Mouse (Mus musculus) intestine, postnatal 0 days (tissue): Measurements from ENCODE around the gene Cnot6. TPM values are rescaled to one million over a fixed set of nuclear protein-coding genes. Genes with fewer than 3 reads are reported as not detected.

ENCODE experiments used
- ATAC-seq: fragments of 200-750 bp; cut with Nextera tagmentation; 2 replicates; pipeline ENCODE4 v1.8.0; 2017; ENCODE audit warnings: mild to moderate bottlenecking, moderate TSS enrichment, moderate library complexity
- H3K27ac ChIP-seq: fragments of 300-500 bp; sonication (generic); 2 replicates; pipeline ENCODE4 v1.5.1; 2014; ENCODE audit warnings: mild to moderate bottlenecking, low read depth, low read length, moderate library complexity
- H3K27me3 ChIP-seq: fragments of 300-500 bp; sonication (generic); replicated peaks from 2 replicates; pipeline ENCODE4 v1.6.1; 2014; ENCODE audit warnings: low read length, mixed read lengths; ENCODE audit not compliant: control insufficient read depth, insufficient read depth
- H3K36me3 ChIP-seq: fragments of 300-500 bp; sonication (generic); 2 replicates; pipeline ENCODE4 v1.6.1; 2014; ENCODE audit warnings: mild to moderate bottlenecking, moderate library complexity; ENCODE audit not compliant: control insufficient read depth, insufficient read depth
- H3K4me1 ChIP-seq: fragments of 300-500 bp; sonication (generic); replicated peaks from 2 replicates; pipeline ENCODE4 v1.6.1; 2014; ENCODE audit warnings: antibody characterized with exemption, low read length, mixed read lengths; ENCODE audit not compliant: control insufficient read depth, insufficient read depth
- H3K4me2 ChIP-seq: fragments of 300-500 bp; sonication (generic); replicated peaks from 2 replicates; pipeline ENCODE4 v1.6.1; 2014; ENCODE audit warnings: low read depth, mild to moderate bottlenecking, moderate library complexity
- H3K4me3 ChIP-seq: fragments of 300-500 bp; sonication (generic); 2 replicates; pipeline ENCODE4 v1.5.1; 2014; ENCODE audit warnings: low read depth, low read length
- H3K9ac ChIP-seq: fragments of 300-500 bp; sonication (generic); 2 replicates; pipeline ENCODE4 v1.6.1; 2014; ENCODE audit warnings: mild to moderate bottlenecking, low read depth, low read length
- H3K9me3 ChIP-seq: fragments of 300-500 bp; sonication (generic); 2 replicates; pipeline ENCODE4 v1.6.1; 2016; ENCODE audit warnings: mixed run types; ENCODE audit not compliant: control insufficient read depth
- CTCF ChIP-seq: sonication (generic); IDR thresholded peaks from 2 replicates; pipeline ENCODE4 v1.5.1; 2016; ENCODE audit warnings: low read depth, mild to moderate bottlenecking, control low read depth, antibody characterized with exemption, moderate library complexity
- WGBS: fragments of 180-500 bp; shearing (Covaris S2); extraction: QIAGEN DNeasy Blood & Tissue Kit; methylation state at CpG from one replicate; pipeline ENCODE4 v1.1.7; 2014; 5-methylcytosine and 5-hydroxymethylcytosine counted together
- polyA plus RNA-seq: library from polyadenylated mRNA; unstranded; fragments of >200 nt; fragmentation: Nextera tagmentation; extraction: Ambion mirVana; gene quantifications from 2 replicates; pipeline ENCODE4 v1.2.1, GENCODE M21; 2015

Gene Cnot6
- polyA plus RNA-seq, 1 experiment from 2014 or later = 27.2 TPM

DNA sequence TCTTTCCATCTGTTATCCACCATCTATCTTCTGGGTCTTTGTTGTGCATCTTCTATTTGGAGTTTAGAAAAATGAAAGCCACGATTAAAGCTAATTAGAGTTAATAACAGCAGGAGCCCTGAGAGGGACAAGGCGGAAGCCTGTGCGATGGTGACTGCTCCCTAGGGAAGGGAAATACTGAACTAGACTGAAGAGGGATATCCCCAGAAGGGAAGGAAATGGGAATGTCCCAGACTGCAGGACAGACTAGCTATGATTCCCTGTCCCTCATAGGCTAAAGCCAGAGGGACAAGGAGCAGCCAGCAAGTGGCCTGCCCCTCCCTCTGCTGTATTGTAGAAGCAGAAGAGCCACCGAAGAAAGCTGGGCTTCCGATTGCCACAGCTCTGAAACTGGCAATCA is 90.6 kb downstream of the Cnot6 start:
- 76% methylated on average over 5 of the region's 5 CpGs for WGBS
- Histone ChIP-seq H3K4me3 (no peak overlapping the region), H3K4me1 (no peaks in the 10 kb centered on the region), H3K9me3 (no peaks in the 10 kb centered on the region), H3K27ac (no peak overlapping the region), H3K27me3 (no peaks in the 10 kb centered on the region), H3K36me3 (no peaks in the 10 kb centered on the region), H3K9ac (no peak overlapping the region), H3K4me2 (no peak overlapping the region)
- TF ChIP-seq CTCF = no peak
- ATAC-seq = no peak

Other genes starting within 250 kb of the Cnot6 start
- gene Olfr1386, start 247.7 kb downstream of the Cnot6 start, polyA plus RNA-seq = not detected in 2 replicates
- gene Olfr1385, start 223.7 kb downstream of the Cnot6 start, polyA plus RNA-seq = not detected in 2 replicates
- not detected in 2 replicates for gene Olfr1384, start 206.0 kb downstream of the Cnot6 start, polyA plus RNA-seq
- not detected in 2 replicates for gene Olfr1383, start 193.1 kb downstream of the Cnot6 start, polyA plus RNA-seq
- not detected in 2 replicates for gene Olfr1382, start 184.5 kb downstream of the Cnot6 start, polyA plus RNA-seq
- not detected in 2 replicates for gene Olfr1381, start 169.3 kb downstream of the Cnot6 start, polyA plus RNA-seq
- not detected in 2 replicates for gene Olfr1380, start 155.8 kb downstream of the Cnot6 start, polyA plus RNA-seq
- 3.9 and 4.0 TPM in 2 replicates for gene Flt4, start 103.5 kb downstream of the Cnot6 start, polyA plus RNA-seq
- gene Scgb3a1, start 49.1 kb downstream of the Cnot6 start, polyA plus RNA-seq = 3.2 and 4.4 TPM in 2 replicates
- 1.7 and 2.8 TPM in 2 replicates for gene Gfpt2, start 81.5 kb upstream of the Cnot6 start, polyA plus RNA-seq
- 21.7 and 22.0 TPM in 2 replicates for gene Mapk9, start 134.0 kb upstream of the Cnot6 start, polyA plus RNA-seq
- 0.44 and 0.78 TPM in 2 replicates for gene Rasgef1c, start 189.1 kb upstream of the Cnot6 start, polyA plus RNA-seq